Mouse (Mus musculus) heart, adult 2 months (tissue): ENCODE measurements at regions not wholly inside any gene's neighbourhood (a gene's known extent, or its start where the extent isn't known, plus 50 kb on each side); places are given as distances from the start of the nearest gene placed in this dataset.

Source experiments
- CTCF ChIP-seq: fragments of 200-600 bp; IDR thresholded peaks from 2 replicates; pipeline ENCODE4 v1.8.1; 2022; ENCODE audit warnings: antibody characterized with exemption, mild to moderate bottlenecking, moderate library complexity
- POLR2A ChIP-seq: fragments of 200-500 bp; IDR thresholded peaks from 2 replicates; pipeline ENCODE4 v1.6.1; 2011; ENCODE audit warnings: mild to moderate bottlenecking, low read depth, low read length, control low read depth; ENCODE audit not compliant: insufficient read depth

DNA sequence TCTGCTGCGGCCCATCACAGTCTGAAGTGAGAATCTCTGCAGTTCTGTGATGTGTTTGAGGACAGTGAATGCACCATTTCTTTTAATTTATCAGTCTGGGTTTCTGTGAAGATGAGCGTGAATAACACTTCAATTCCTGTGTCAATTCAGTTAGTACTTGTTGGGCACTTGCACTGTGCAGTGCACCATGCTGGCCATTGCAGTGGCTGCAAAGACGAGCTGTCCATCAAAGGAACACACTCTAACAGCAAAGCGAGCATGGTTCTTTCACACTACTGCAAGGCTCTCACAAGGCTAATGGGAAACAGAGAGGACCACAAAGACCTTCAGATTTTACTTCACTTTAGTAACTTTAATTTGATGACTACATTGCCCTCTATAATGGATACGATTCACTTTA, 103.2 kb downstream of the Wdr20rt start:
- no peak for TF ChIP-seq CTCF
- no peak for TF ChIP-seq POLR2A
